ENCODE assay signal across 10 mouse cellular contexts in the genomic region with DNA sequence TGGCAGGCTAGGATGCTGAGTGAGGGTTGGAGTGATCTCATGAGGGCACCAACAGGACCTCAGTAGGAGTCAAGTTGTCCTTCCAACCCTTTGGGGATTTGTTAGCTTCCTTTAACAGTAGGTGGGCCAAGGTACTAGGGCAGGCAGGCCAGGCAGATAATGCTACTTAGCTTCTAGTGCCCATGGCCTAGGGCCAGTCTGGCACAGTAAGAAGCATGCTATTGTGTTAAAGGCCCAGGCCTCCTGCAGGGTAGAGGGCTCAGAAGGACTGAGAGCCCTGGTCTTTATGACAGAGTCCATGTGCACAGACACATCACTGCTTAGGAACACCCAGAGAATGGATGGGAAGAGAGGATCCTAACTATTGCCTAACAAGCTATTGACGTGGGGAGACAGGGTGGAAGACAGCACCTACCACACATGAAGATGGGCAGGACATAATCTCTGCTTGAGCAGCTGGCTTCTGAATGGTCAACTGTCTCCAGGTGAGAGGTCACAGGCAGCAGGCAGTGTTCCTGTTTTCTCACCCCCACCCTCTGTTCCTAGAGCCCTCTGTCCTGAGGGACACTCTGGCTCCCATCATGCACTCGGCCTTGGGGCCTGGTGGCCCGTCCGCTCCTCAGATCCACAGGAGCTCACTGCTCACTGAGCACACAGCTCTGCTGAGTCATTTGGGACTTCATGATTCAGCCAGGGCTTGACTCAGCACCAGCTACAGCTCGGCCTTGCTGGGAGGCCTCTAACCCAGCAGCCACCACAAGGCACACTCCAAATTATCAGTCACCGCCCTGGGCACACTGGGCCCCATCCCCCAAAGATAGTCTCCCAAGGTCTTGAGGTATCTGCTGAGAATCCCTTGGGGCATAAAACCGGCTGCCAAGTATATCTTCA.
A peak's percentile ranks its signal among the peaks of the same experiment; 100 is the strongest.
DNase-seq lines count a peak whose midpoint lies in the region; ATAC-seq lines count a peak whose summit lies in the region.
"Had no signal": no experiment of that assay in that cellular context is flagged by ENCODE, and none has a peak within 500 bp of the region (broad histone marks: within the 10 kb centered on the region; RNA-seq: fewer than 3 reads in every experiment).

No protein-coding gene starts in this region.

- H3K4me2 ChIP-seq in midbrain, embryonic 15.5 days: no peak overlapping the region
- H3K4me2 ChIP-seq in intestine, embryonic 14.5 days (ENCODE audit: low read length): no peak overlapping the region
- H3K4me2 ChIP-seq in stomach, embryonic 14.5 days (replicated peaks; ENCODE audit: low read depth, low read length): no peak overlapping the region
- H3K4me2 ChIP-seq: hindbrain, embryonic 15.5 days; neural tube, embryonic 12.5 days had no signal

- no peak for ATAC-seq in midbrain, embryonic 15.5 days (replicated peaks)
- no peak for ATAC-seq in intestine, embryonic 14.5 days (replicated peaks; ENCODE audit: low FRiP score, low TSS enrichment, low read depth)
- peak; percentile 76; the same call in 1 of the 2 replicates for ATAC-seq in stomach, embryonic 14.5 days (ENCODE audit: insufficient number of reproducible peaks, insufficient read depth, low FRiP score, low read depth)

- 81% methylated on average over 7 of the region's 7 CpGs for WGBS in midbrain, embryonic 10.5 days
- WGBS in midbrain, embryonic 15.5 days: 86% methylated on average over 7 of the region's 7 CpGs
- WGBS in intestine, embryonic 14.5 days: 80% methylated on average over 7 of the region's 7 CpGs
- 84% methylated on average over 7 of the region's 7 CpGs for WGBS in stomach, embryonic 14.5 days

- H3K27me3 ChIP-seq in midbrain, embryonic 10.5 days (ENCODE audit: low read depth, poor library complexity, severe bottlenecking): no peaks in the 10 kb centered on the region
- no peaks in the 10 kb centered on the region for H3K27me3 ChIP-seq in midbrain, embryonic 15.5 days (replicated peaks)
- no peaks in the 10 kb centered on the region for H3K27me3 ChIP-seq in intestine, embryonic 14.5 days (replicated peaks; ENCODE audit: control insufficient read depth, insufficient read depth, low read length)
- H3K27me3 ChIP-seq in stomach, embryonic 14.5 days (ENCODE audit: control insufficient read depth, insufficient read depth, low read length): no peaks in the 10 kb centered on the region
- H3K27me3 ChIP-seq: hindbrain, embryonic 15.5 days; neural tube, embryonic 12.5 days had no signal

- no peak overlapping the region for H3K9ac ChIP-seq in midbrain, embryonic 15.5 days
- H3K9ac ChIP-seq in intestine, embryonic 14.5 days (ENCODE audit: low read length): no peak overlapping the region
- H3K9ac ChIP-seq in stomach, embryonic 14.5 days (replicated peaks; ENCODE audit: low read depth, low read length): no peak overlapping the region
- H3K9ac ChIP-seq: hindbrain, embryonic 15.5 days; neural tube, embryonic 12.5 days had no signal

- peaks cover 31% of the 10 kb centered on the region for H3K4me1 ChIP-seq in midbrain, embryonic 10.5 days
- peaks cover 13% of the 10 kb centered on the region for H3K4me1 ChIP-seq in midbrain, embryonic 15.5 days
- H3K4me1 ChIP-seq in intestine, embryonic 14.5 days (replicated peaks; ENCODE audit: control insufficient read depth, insufficient read depth, low read length): 0 out of 2 replicates have a peak, but pooled peaks cover 6% of the 10 kb centered on the region
- 0 out of 2 replicates have a peak, but pooled peaks cover 5% of the 10 kb centered on the region for H3K4me1 ChIP-seq in stomach, embryonic 14.5 days (ENCODE audit: control insufficient read depth, insufficient read depth, low read length)

- H3K9me3 ChIP-seq in midbrain, embryonic 10.5 days (replicated peaks): no peaks in the 10 kb centered on the region
- H3K9me3 ChIP-seq in midbrain, embryonic 15.5 days: no peaks in the 10 kb centered on the region
- H3K9me3 ChIP-seq in intestine, embryonic 14.5 days (ENCODE audit: control insufficient read depth, low read length): no peaks in the 10 kb centered on the region
- H3K9me3 ChIP-seq in stomach, embryonic 14.5 days (ENCODE audit: control insufficient read depth, low read depth, low read length): no peaks in the 10 kb centered on the region
- H3K9me3 ChIP-seq: hindbrain, embryonic 15.5 days; neural tube, embryonic 12.5 days had no signal

- H3K36me3 ChIP-seq in midbrain, embryonic 10.5 days: no peaks in the 10 kb centered on the region
- no peaks in the 10 kb centered on the region for H3K36me3 ChIP-seq in midbrain, embryonic 15.5 days (replicated peaks)
- peaks cover 9% of the 10 kb centered on the region; the same call in 1 of the 2 replicates for H3K36me3 ChIP-seq in intestine, embryonic 14.5 days (ENCODE audit: control insufficient read depth, insufficient read depth, low read length)
- no peaks in the 10 kb centered on the region for H3K36me3 ChIP-seq in stomach, embryonic 14.5 days (ENCODE audit: control insufficient read depth, insufficient read depth, low read length)
- H3K36me3 ChIP-seq: hindbrain, embryonic 15.5 days had no signal

- peak overlapping the region; percentile 67 for H3K27ac ChIP-seq in midbrain, embryonic 10.5 days (replicated peaks)
- H3K27ac ChIP-seq in midbrain, embryonic 15.5 days: no peak overlapping the region
- peak overlapping the region; percentile 22; the same call in 1 of the 2 replicates for H3K27ac ChIP-seq in intestine, embryonic 14.5 days (ENCODE audit: low read depth)
- no peak overlapping the region for H3K27ac ChIP-seq in stomach, embryonic 14.5 days (ENCODE audit: low read length)
- H3K27ac ChIP-seq: hindbrain, embryonic 15.5 days; neural tube, embryonic 12.5 days had no signal

- DNase-seq in midbrain, embryonic 10.5 days (ENCODE audit: low spot score): no peak
- DNase-seq in adrenal gland, postnatal 36 days: peak; percentile 84 to 86
- no peak for DNase-seq in intestine, embryonic 14.5 days (ENCODE audit: low spot score)
- no peak for DNase-seq in kidney, postnatal 36 days
- DNase-seq in frontal cortex, postnatal 14 days (ENCODE audit: low spot score in 2 of 2): no peak
- DNase-seq in embryo, embryonic 10 days (ENCODE audit: low spot score): no peak

- no peak overlapping the region for H3K4me3 ChIP-seq in midbrain, embryonic 10.5 days
- H3K4me3 ChIP-seq in midbrain, embryonic 15.5 days: no peak overlapping the region
- no peak overlapping the region for H3K4me3 ChIP-seq in intestine, embryonic 14.5 days (ENCODE audit: low read depth, low read length)
- no peak overlapping the region for H3K4me3 ChIP-seq in stomach, embryonic 14.5 days (ENCODE audit: low read depth, low read length)
- H3K4me3 ChIP-seq: hindbrain, embryonic 15.5 days; neural tube, embryonic 12.5 days had no signal

Comparison
In these comparisons a context has a peak if more than half of its experiments do, and no peak if none do; other contexts are left out.
1. H3K27ac ChIP-seq: peak in midbrain, embryonic 10.5 days (single experiment) and intestine, embryonic 14.5 days (single experiment); none in midbrain, embryonic 15.5 days (single experiment) and stomach, embryonic 14.5 days (single experiment).
2. DNase-seq: peak in adrenal gland, postnatal 36 days (2 of 2); none in midbrain, embryonic 10.5 days (single experiment), intestine, embryonic 14.5 days (single experiment), kidney, postnatal 36 days (0 of 2), frontal cortex, postnatal 14 days (0 of 2) and embryo, embryonic 10 days (single experiment).